Mouse (Mus musculus) MEL (cell line): Measurements from ENCODE around the gene Crybg3.

Experiments used
- ETS1 ChIP-seq: IDR thresholded peaks from 2 replicates; pipeline ENCODE4 v1.6.1; 2012; ENCODE audit warnings: low read depth, mild to moderate bottlenecking, inconsistent platforms, low read length, improper control_type of control experiment, moderate library complexity
- MAFK ChIP-seq: IDR thresholded peaks from 2 replicates; pipeline ENCODE4 v1.6.1; 2011; ENCODE audit warnings: low read depth, mild to moderate bottlenecking, low read length, improper control_type of control experiment, borderline replicate concordance
- NRF1 ChIP-seq: IDR thresholded peaks from 2 replicates; pipeline ENCODE4 v1.6.1; 2014; ENCODE audit warnings: low read depth, mild to moderate bottlenecking, inconsistent platforms, low read length, improper control_type of control experiment, moderate library complexity; ENCODE audit not compliant: poor library complexity, insufficient read depth, severe bottlenecking
- POLR2A ChIP-seq, 2 experiments: IDR thresholded peaks; 2 replicates each; pipeline ENCODE4 v1.6.1; 2011 to 2012; ENCODE audit warnings: low read length in 2 of 2, mild to moderate bottlenecking in 2 of 2, control low read depth in 1 of 2, improper control_type of control experiment in 1 of 2, low read depth in 1 of 2, moderate library complexity in 1 of 2; ENCODE audit not compliant: control insufficient read depth in 1 of 2, insufficient read depth in 1 of 2, poor library complexity in 1 of 2

DNA sequence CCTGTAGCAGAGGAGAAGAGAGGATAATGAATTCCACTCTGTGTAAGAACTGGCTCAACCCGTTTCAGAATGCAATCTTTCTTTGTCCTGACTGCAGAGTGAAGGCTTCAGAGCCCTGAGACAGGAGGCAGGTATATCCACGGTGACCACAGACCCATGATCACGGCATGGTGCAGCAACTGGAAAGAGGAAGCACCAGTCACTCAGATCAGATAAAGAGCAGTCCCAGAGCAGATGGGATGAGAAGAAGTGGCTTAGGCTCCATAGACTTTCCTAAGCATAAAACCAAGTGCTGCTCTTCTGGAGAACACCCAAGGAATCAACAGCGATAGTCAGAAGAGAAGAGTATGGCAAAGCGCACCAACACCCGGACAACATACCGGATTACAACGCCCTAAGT is 21.5 kb downstream of the Crybg3 start:
- TF ChIP-seq NRF1, result no peak
- no peak for TF ChIP-seq POLR2A (IDR thresholded peaks at IDR 0.05; ENCODE audit: control insufficient read depth in 1 of 2, insufficient read depth in 1 of 2, low read depth in 1 of 2, low read length in 2 of 2, poor library complexity in 1 of 2)
- TF ChIP-seq MAFK, result no peak
- TF ChIP-seq ETS1, result no peak
